Mouse (Mus musculus): ENCODE results near the gene Serpina6. TPM values are rescaled to one million over a fixed set of nuclear protein-coding genes. Genes with fewer than 3 reads are reported as not detected.

Serpina6 gene
- polyA plus RNA-seq, 1 experiment = 0.20 TPM

GRCm38 (mm10) chr12:103601839-103602238, 55.2 kb downstream of the Serpina6 start:
- no peak overlapping the region for H3K4me3 ChIP-seq
- H3K4me2 ChIP-seq (ENCODE audit: low read depth) = no peak overlapping the region
- TF ChIP-seq USF1 (IDR thresholded peaks at IDR 0.05; ENCODE audit: low read depth) (no peak), E2F4 (IDR thresholded peaks at IDR 0.05; ENCODE audit: insufficient read depth) (no peak), SRF (IDR thresholded peaks at IDR 0.05; ENCODE audit: control insufficient read depth, insufficient read length, low read depth) (no peak), POLR2AphosphoS2 (IDR thresholded peaks at IDR 0.05; ENCODE audit: insufficient read length, low read depth) (no peak), CEBPB (IDR thresholded peaks at IDR 0.05; ENCODE audit: insufficient read depth, poor library complexity, severe bottlenecking) (peak; percentile 53; the same call in 1 of the 2 replicates), TCF12 (IDR thresholded peaks at IDR 0.05; ENCODE audit: insufficient read depth, poor library complexity, severe bottlenecking) (no peak)
- H3K79me2 ChIP-seq (ENCODE audit: control insufficient read depth, insufficient read depth) = no peaks in the 10 kb centered on the region
- no peak overlapping the region for H3ac ChIP-seq (ENCODE audit: control insufficient read depth, insufficient read length)
- H3K36me3 ChIP-seq (ENCODE audit: control insufficient read depth, insufficient read depth) = no peaks in the 10 kb centered on the region
- H3K27me3 ChIP-seq (ENCODE audit: control insufficient read depth, insufficient read depth, insufficient read length) = no peaks in the 10 kb centered on the region

GRCm38 (mm10) chr12:103600364-103600763, 56.6 kb downstream of the Serpina6 start:
- H3K4me3 ChIP-seq = no peak overlapping the region
- no peaks in the 10 kb centered on the region for H3K36me3 ChIP-seq (ENCODE audit: control insufficient read depth, insufficient read depth)
- H3K79me2 ChIP-seq (ENCODE audit: control insufficient read depth, insufficient read depth) = no peaks in the 10 kb centered on the region
- no peaks in the 10 kb centered on the region for H3K27me3 ChIP-seq (ENCODE audit: control insufficient read depth, insufficient read depth, insufficient read length)
- H3K4me2 ChIP-seq (ENCODE audit: low read depth) = no peak overlapping the region
- TF ChIP-seq REST (IDR thresholded peaks at IDR 0.05; ENCODE audit: insufficient read depth, insufficient read length) (no peak), USF1 (IDR thresholded peaks at IDR 0.05; ENCODE audit: low read depth) (no peak)
- no peak overlapping the region for H3ac ChIP-seq (ENCODE audit: control insufficient read depth, insufficient read length)

- Histone ChIP-seq H3K4me2 (ENCODE audit: low read depth) (no peak overlapping the region), H3K4me3 (no peak overlapping the region), H3K36me3 (ENCODE audit: control insufficient read depth, insufficient read depth) (no peaks in the 10 kb centered on the region), H3K79me2 (ENCODE audit: control insufficient read depth, insufficient read depth) (no peaks in the 10 kb centered on the region), H3K27me3 (ENCODE audit: control insufficient read depth, insufficient read depth, insufficient read length) (no peaks in the 10 kb centered on the region), H3ac (ENCODE audit: control insufficient read depth, insufficient read length) (no peak overlapping the region)
- TF ChIP-seq E2F4 (IDR thresholded peaks at IDR 0.05; ENCODE audit: insufficient read depth) = no peak
- TF ChIP-seq MYOG (IDR thresholded peaks at IDR 0.05; ENCODE audit: control insufficient read depth in 1 of 3, insufficient read depth in 1 of 3, insufficient read length in 2 of 3, low read depth in 2 of 3) = no peak
- no peak for TF ChIP-seq MAX (IDR thresholded peaks at IDR 0.05; ENCODE audit: low read depth)
- TF ChIP-seq REST (IDR thresholded peaks at IDR 0.05; ENCODE audit: insufficient read depth, insufficient read length) = no peak
- TF ChIP-seq POLR2A (IDR thresholded peaks at IDR 0.05; ENCODE audit: insufficient read length, low read depth) = no peak
- no peak for TF ChIP-seq CEBPB (IDR thresholded peaks at IDR 0.05; ENCODE audit: insufficient read depth, poor library complexity, severe bottlenecking)
- no peak for TF ChIP-seq USF1 (IDR thresholded peaks at IDR 0.05; ENCODE audit: low read depth)
- no peak for TF ChIP-seq SRF (IDR thresholded peaks at IDR 0.05; ENCODE audit: control insufficient read depth, insufficient read length, low read depth)
- TF ChIP-seq POLR2AphosphoS2 (IDR thresholded peaks at IDR 0.05; ENCODE audit: insufficient read length, low read depth) = no peak
Observed at GRCm38 (mm10) chr12:103598411-103598810, 58.6 kb downstream of the Serpina6 start.

Other genes with a start within 250 kb of the Serpina6 start
- gene 9330161L09Rik, start 249.4 kb downstream of the Serpina6 start, polyA plus RNA-seq (2012; fragmentation: generic; extraction: Trizol) = 0.60 TPM
- gene Ddx24, start 231.4 kb downstream of the Serpina6 start, polyA plus RNA-seq (2012; fragmentation: generic; extraction: Trizol) = 85.0 TPM
- gene Ifi27, start 223.0 kb downstream of the Serpina6 start, polyA plus RNA-seq (2012; fragmentation: generic; extraction: Trizol) = 118 TPM
- 2.4 TPM for gene Ifi27l2a, start 213.5 kb downstream of the Serpina6 start, polyA plus RNA-seq (2012; fragmentation: generic; extraction: Trizol)
- gene Ifi27l2b, start 200.0 kb downstream of the Serpina6 start, polyA plus RNA-seq (2012; fragmentation: generic; extraction: Trizol) = not detected
- 0.13 TPM for gene Ppp4r4, start 124.9 kb downstream of the Serpina6 start, polyA plus RNA-seq (2012; fragmentation: generic; extraction: Trizol)
- not detected for gene Serpina10, start 25.8 kb downstream of the Serpina6 start, polyA plus RNA-seq (2012; fragmentation: generic; extraction: Trizol)
- gene Serpina16, start 18.9 kb upstream of the Serpina6 start, polyA plus RNA-seq (2012; fragmentation: generic; extraction: Trizol) = not detected
- gene Serpina1f, start 38.3 kb upstream of the Serpina6 start, polyA plus RNA-seq (2012; fragmentation: generic; extraction: Trizol) = not detected
- 0.12 TPM for gene Serpina1d, start 116.4 kb upstream of the Serpina6 start, polyA plus RNA-seq (2012; fragmentation: generic; extraction: Trizol)
- not detected for gene Serpina1b, start 173.2 kb upstream of the Serpina6 start, polyA plus RNA-seq (2012; fragmentation: generic; extraction: Trizol)
- not detected for gene Serpina1a, start 206.3 kb upstream of the Serpina6 start, polyA plus RNA-seq (2012; fragmentation: generic; extraction: Trizol)
- not detected for gene Serpina1c, start 247.7 kb upstream of the Serpina6 start, polyA plus RNA-seq (2012; fragmentation: generic; extraction: Trizol)